In the genomic region with DNA sequence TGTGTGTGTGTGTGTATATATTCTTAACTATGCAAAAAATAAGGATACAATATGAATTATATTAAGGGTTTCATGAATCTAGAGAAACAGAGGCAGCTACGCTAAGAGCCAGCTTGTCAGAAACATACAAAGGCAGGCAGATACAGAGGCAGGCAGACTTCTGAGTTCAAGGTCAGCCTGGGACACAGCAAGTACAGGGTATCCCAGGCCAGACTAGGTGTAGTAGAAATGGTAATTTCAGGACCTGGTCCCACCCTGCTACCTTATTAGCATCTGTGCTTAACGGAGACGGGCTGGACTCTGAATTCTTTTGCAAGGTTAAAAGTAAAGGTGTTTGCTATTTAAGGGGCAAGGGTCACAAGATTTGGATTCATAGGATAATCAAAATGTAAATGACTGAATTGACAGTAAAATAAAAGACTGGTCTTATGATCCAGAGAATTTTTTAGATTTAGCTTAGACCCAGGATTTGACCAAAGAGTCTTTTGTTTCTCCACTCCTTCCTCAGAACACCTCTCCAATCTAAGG, we compare ENCODE assay signal across 8 mouse cellular contexts. TPM values are rescaled to one million over a fixed set of nuclear protein-coding genes. Genes with fewer than 3 reads are reported as not detected.
A peak's percentile ranks its signal among the peaks of the same experiment; 100 is the strongest.
DNase-seq lines count a peak whose midpoint lies in the region; ATAC-seq and TF ChIP-seq lines count a peak whose summit lies in the region.

A gene (plus strand): TSS at position 478 of the 528 bp plus-strand sequence.

- H3K9me3 ChIP-seq in forebrain, embryonic 15.5 days: no peaks in the 10 kb centered on the region
- H3K9me3 ChIP-seq in hindbrain, embryonic 11.5 days (ENCODE audit: control insufficient read depth, low read length): no peaks in the 10 kb centered on the region
- no peaks in the 10 kb centered on the region for H3K9me3 ChIP-seq in liver, embryonic 14.5 days (ENCODE audit: control insufficient read depth, low read length)

- 82% methylated on average over 3 of the region's 3 CpGs for whole genome bisulfite sequencing in forebrain, embryonic 15.5 days
- 89% methylated on average over 3 of the region's 3 CpGs for WGBS in hindbrain, embryonic 11.5 days
- 74% methylated on average over 3 of the region's 3 CpGs for WGBS in liver, embryonic 14.5 days (ENCODE audit: insufficient replicate concordance)

- no peak within 1 kb of the TSS for H3K4me2 ChIP-seq in forebrain, embryonic 15.5 days (replicated peaks)
- no peak within 1 kb of the TSS for H3K4me2 ChIP-seq in hindbrain, embryonic 11.5 days (replicated peaks; ENCODE audit: low read depth, low read length)
- no peak within 1 kb of the TSS for H3K4me2 ChIP-seq in liver, embryonic 14.5 days (ENCODE audit: low read depth)

- H3K27me3 ChIP-seq in forebrain, embryonic 15.5 days: peaks cover 9% of the 10 kb centered on the region; the same call in 1 of the 2 replicates
- H3K27me3 ChIP-seq in hindbrain, embryonic 11.5 days (ENCODE audit: control insufficient read depth, insufficient read depth, low read length): no peaks in the 10 kb centered on the region
- H3K27me3 ChIP-seq in liver, embryonic 14.5 days (ENCODE audit: control insufficient read depth, insufficient read depth, low read length): no peaks in the 10 kb centered on the region; the same call in none of the 2 replicates

- no peak for ATAC-seq in forebrain, embryonic 15.5 days (replicated peaks)
- no peak for ATAC-seq in hindbrain, embryonic 11.5 days (ENCODE audit: low FRiP score)
- ATAC-seq in liver, embryonic 14.5 days (ENCODE audit: insufficient read depth): no peak

- H3K4me3 ChIP-seq in forebrain, embryonic 15.5 days: no peak within 1 kb of the TSS
- H3K4me3 ChIP-seq in hindbrain, embryonic 11.5 days (ENCODE audit: low read depth, low read length): no peak within 1 kb of the TSS
- no peak within 1 kb of the TSS for H3K4me3 ChIP-seq in liver, embryonic 14.5 days (ENCODE audit: insufficient read depth in 1 of 2, low read depth in 2 of 2, low read length in 2 of 2)

- H3K9ac ChIP-seq in forebrain, embryonic 15.5 days (replicated peaks): no peak within 1 kb of the TSS
- H3K9ac ChIP-seq in hindbrain, embryonic 11.5 days (ENCODE audit: low read depth, low read length): no peak within 1 kb of the TSS
- H3K9ac ChIP-seq in liver, embryonic 14.5 days (replicated peaks): no peak within 1 kb of the TSS

- H3K27ac ChIP-seq in forebrain, embryonic 15.5 days (replicated peaks): no peak within 1 kb of the TSS
- no peak within 1 kb of the TSS for H3K27ac ChIP-seq in hindbrain, embryonic 11.5 days (ENCODE audit: low read depth, low read length)
- H3K27ac ChIP-seq in liver, embryonic 14.5 days: no peak within 1 kb of the TSS

- H3K4me1 ChIP-seq in forebrain, embryonic 15.5 days: peaks cover 6% of the 10 kb centered on the region
- no peaks in the 10 kb centered on the region for H3K4me1 ChIP-seq in hindbrain, embryonic 11.5 days (replicated peaks; ENCODE audit: control insufficient read depth, insufficient read depth, low read length)
- H3K4me1 ChIP-seq in liver, embryonic 14.5 days (replicated peaks; ENCODE audit: control insufficient read depth in 2 of 2, insufficient read depth in 2 of 2, low read length in 1 of 2): peaks cover 0 to 6% of the 10 kb centered on the region in 2 experiments; a peak in 1 of 4 replicates

- TF ChIP-seq EP300 in liver, embryonic 14.5 days (IDR thresholded peaks at IDR 0.05; ENCODE audit: low read depth): no peak

- no peak for TF ChIP-seq CTCF in liver, embryonic 14.5 days (IDR thresholded peaks at IDR 0.05; ENCODE audit: low read depth)

- H3K36me3 ChIP-seq in forebrain, embryonic 15.5 days: no peaks in the 10 kb centered on the region
- H3K36me3 ChIP-seq in hindbrain, embryonic 11.5 days (ENCODE audit: control insufficient read depth, insufficient read depth, low read length): no peaks in the 10 kb centered on the region
- H3K36me3 ChIP-seq in liver, embryonic 14.5 days (replicated peaks; ENCODE audit: control insufficient read depth, insufficient read depth, low read depth): no peaks in the 10 kb centered on the region

- DNase-seq in adrenal gland, adult 18-20 months (ENCODE audit: low spot score in 2 of 2): no peak
- no peak for DNase-seq in adrenal gland, adult (ENCODE audit: inconsistent age in 2 of 2, low spot score in 1 of 2)
- DNase-seq in R1 (ENCODE audit: low read depth, low spot score): peak; percentile 89
- no peak for DNase-seq in hindbrain, embryonic 11.5 days (ENCODE audit: low spot score)
- no peak for DNase-seq in liver, embryonic 14.5 days (ENCODE audit: low read depth in 3 of 3, low spot score in 3 of 3)
- no peak for DNase-seq in cerebellum, postnatal 36 days
- DNase-seq in natural killer cell, adult 2 months (ENCODE audit: low spot score in 2 of 2): no peak

RNA-seq across cellular contexts. Expression of the gene that starts here (rescaled TPM):
- total RNA-seq in adrenal gland, adult 18-20 months (2021): 10 to 100 TPM; 71.5 to 78.4 TPM
- polyA plus RNA-seq in forebrain, embryonic 15.5 days (2015; fragmentation: Nextera tagmentation; extraction: Ambion mirVana): 38.4 and 41.5 TPM in 2 replicates
- polyA plus RNA-seq in hindbrain, embryonic 11.5 days (2014; fragmentation: Nextera tagmentation; extraction: Ambion mirVana): 74.8 and 91.1 TPM in 2 replicates
- 29.3 and 47.8 TPM in 2 replicates for polyA plus RNA-seq in liver, embryonic 14.5 days (2012; rRNA removed)
- polyA plus RNA-seq in liver, embryonic 14.5 days (2014; fragmentation: Nextera tagmentation; extraction: Ambion mirVana): 27.8 and 32.9 TPM in 2 replicates
